Mouse (Mus musculus): ENCODE measurements around the gene Bmpr1b. TPM values are rescaled to one million over a fixed set of nuclear protein-coding genes. Genes with fewer than 3 reads are reported as not detected.

The Bmpr1b gene
- total RNA-seq, 4 experiments from 2014 or later, result 19.7 to 21.1 (median 20.3) TPM

DNA sequence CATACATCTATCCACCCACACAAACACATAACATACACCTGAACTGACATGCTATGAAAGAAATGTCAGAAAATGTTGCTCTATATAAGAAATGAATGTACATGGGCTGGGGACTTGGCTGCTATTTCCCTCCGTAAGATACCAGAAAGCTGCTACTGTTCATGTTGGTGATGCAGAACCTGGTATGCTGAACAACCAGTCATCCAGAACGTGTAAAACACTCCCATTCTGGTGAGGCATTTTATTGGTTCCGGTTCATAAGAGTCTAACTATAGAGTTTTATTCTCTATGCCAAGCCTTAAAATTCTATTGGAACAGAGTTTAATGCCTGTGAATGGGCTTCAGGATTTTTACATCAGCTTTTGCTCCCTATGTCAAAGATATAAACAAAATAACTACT, 55.0 kb downstream of the Bmpr1b start:
- DNase-seq (ENCODE audit: low spot score in 2 of 2), result no peak

- no peak for DNase-seq (ENCODE audit: low spot score in 2 of 2)
These were observed 56.0 kb downstream of the Bmpr1b start for GRCm38 (mm10) chr3:142113208-142113607.

DNA sequence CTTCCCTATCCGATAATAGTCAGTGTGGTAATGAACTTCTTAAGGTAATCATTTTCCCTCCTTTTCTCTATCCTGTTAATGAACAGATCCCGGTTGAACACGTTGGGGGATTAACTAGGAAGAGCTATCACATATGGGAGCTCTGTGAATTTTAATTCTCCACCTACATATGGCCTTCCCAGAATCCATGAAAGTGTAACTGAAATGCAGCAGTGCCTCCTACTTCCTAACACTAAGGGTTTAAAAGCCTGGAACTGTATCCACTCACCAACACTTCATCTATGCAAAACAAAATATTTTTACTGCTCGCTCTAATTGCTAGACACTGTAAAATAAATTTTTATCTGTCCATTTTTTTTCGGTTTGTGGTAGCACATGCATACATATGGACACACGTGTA, 63.0 kb downstream of the Bmpr1b start:
- no peak for DNase-seq (ENCODE audit: low spot score in 2 of 2)

DNA sequence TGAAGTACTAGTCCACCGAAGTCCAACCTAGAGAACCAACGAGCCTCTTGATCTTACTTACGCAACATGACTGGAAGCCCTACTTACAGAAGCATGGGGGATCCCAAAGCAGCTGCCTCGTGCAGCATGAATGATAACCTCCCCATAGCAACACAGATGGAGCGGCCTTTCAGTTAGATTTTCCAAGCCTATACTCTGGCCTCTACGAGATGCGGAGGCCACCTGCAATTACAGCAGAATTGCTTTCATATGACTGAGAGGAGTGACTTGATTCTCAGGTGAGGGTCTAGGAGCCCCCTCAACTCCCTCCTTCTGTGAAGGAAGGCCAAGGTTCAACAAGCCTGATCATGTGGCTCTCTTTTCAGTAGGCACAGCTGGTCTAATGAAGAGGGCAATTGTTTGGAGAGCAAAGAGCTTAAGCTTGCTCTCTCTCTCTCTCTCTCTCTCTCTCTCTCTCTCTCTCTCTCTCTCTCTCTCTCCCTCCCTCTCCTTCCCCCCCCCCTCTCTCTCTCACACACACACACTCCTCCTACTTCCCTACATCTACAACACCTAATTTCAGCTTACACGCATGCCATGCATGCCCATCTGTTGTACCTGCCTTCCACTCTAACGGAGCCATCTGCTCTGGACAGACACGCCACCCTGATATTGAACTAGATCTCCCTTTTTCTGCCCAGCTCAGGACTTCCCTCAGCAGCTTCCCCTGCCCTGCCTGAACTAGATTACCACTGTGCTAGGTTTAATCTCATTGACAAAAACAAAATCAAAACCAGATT, 65.0 kb downstream of the Bmpr1b start:
- DNase-seq (ENCODE audit: low spot score in 2 of 2), result no peak

- DNase-seq (ENCODE audit: low spot score in 2 of 2), result no peak
These were observed 65.6 kb downstream of the Bmpr1b start for GRCm38 (mm10) chr3:142103622-142104021.

GRCm38 (mm10) chr3:142099151-142099550, 70.1 kb downstream of the Bmpr1b start:
- DNase-seq (ENCODE audit: low spot score in 2 of 2), result no peak

DNA sequence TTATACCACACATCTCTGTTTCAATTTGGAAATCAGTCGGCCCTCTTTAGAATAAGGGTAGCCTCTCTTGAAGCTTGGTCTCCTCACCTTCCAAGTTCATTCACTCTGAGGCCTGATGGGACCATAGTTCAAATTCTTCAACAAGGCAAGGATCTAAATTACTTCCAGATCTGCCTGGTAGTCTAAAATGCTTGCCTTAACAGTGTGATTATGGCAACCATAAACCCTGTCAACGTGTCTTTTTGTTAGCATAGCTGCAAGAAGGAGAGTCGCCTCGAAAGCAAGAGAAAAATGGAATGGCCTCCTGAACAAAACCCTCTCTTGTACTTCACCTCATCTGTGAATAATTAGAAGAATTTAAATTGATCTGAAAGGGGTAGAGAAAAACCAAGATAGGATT, 75.2 kb downstream of the Bmpr1b start:
- no peak for DNase-seq (ENCODE audit: low spot score in 2 of 2)

- DNase-seq (ENCODE audit: low spot score in 2 of 2), result no peak
These were observed 79.5 kb downstream of the Bmpr1b start for GRCm38 (mm10) chr3:142089684-142090083.

DNA sequence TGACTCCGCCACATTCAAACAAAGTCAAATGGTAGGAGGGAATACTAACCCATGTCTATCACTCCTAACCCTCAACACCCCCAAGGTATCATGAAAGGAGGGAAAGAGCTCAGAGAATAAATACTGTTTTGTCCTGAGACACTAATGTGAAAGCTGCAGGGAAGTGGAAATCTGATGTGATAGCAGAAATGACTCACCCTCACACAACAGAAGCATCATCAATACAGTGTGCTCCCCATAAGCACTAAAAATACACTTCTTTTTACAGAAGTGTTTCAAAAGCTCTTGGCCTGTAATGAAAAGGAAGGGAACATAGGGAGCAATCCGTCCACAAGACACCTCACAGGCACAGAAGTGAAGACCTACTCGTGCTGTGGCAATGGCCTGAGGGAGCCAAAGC, 83.3 kb downstream of the Bmpr1b start:
- DNase-seq (ENCODE audit: low spot score in 2 of 2), result no peak

GRCm38 (mm10) chr3:142084091-142084490, 85.1 kb downstream of the Bmpr1b start:
- DNase-seq (ENCODE audit: low spot score in 2 of 2), result no peak

- DNase-seq (ENCODE audit: low spot score in 2 of 2), result no peak
These were observed 91.4 kb downstream of the Bmpr1b start for GRCm38 (mm10) chr3:142077723-142078302.

GRCm38 (mm10) chr3:142071601-142072000, 97.6 kb downstream of the Bmpr1b start:
- DNase-seq (ENCODE audit: low spot score in 2 of 2), result no peak

GRCm38 (mm10) chr3:142066792-142067346, 102.4 kb downstream of the Bmpr1b start:
- no peak for DNase-seq (ENCODE audit: low spot score in 2 of 2)

DNA sequence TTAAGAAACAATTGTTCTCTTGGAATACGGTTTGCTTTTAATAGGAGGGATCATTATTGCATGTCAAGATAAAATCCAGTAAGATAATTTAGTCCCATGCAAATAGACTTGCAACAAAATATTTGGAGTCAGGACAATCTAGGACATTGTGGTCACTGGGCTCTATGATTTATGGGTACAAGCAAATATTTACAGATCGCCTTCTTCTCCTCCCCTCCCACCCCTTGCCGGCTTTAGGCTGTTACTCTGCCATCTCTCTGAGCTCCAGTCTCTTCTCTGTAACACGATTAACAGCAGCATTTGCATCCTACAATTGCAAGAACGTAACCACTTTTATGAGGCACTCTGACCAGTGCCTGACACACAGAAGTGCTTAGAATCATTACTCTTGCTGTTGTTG, 104.1 kb downstream of the Bmpr1b start:
- DNase-seq (ENCODE audit: low spot score in 2 of 2), result no peak

GRCm38 (mm10) chr3:142063536-142064226, 105.5 kb downstream of the Bmpr1b start:
- DNase-seq (ENCODE audit: low spot score in 2 of 2), result no peak

DNA sequence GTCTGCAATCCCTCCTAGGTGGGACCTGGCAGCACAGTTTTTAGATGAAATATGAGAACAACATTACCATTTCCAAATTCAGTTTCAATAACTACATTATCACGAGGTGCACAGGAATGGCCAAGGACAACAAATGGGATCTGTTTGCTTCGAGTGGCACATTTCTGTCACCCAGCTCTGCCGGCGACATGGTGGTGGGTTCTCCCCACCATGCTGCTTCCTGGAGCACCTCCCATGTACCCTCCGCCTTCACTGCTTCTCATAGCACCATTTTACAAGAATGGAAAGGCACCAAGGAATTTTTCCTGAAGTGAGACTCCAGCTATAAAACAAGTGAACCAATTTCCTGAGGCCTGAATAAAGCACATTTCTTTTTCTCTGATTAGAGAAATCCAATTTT, 108.0 kb downstream of the Bmpr1b start:
- no peak for DNase-seq (ENCODE audit: low spot score in 2 of 2)

DNA sequence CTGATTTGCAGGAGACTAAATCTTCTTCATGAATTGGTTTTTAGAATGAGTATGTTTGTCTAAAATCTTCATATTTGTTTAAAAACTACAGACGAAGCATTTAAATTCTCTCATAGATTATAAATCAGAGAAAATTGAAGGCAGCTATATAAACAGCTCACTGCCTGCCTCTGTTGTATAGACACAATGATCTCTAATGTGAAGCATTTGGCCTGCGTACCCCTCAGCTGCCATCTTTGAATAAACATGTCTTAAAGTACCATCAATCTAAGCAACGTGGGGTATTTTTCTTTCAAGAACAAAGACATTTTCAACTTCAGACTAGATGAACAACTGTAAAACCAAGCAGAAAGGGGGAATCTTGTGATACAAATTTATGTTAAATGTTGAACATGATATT, 109.3 kb downstream of the Bmpr1b start:
- no peak for DNase-seq (ENCODE audit: low spot score in 2 of 2)

DNA sequence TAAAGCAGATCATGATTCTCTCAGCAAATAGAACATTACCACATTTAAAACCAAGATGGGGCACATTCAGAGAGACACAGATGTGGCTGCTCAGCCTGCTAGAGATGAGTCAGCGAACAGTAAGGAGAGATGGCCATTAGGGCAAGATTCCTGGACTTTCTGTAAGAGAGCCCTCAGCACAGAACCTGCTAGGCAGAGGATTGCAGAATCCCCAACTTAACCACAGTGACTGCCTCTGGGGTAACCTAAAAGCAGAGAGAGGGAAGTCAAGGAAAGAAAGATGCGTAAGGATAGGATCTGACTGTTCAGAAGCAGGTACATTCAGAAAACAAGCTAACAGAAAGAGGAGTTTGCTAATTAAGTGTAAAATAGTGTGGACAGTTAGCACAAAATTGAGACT, 118.5 kb downstream of the Bmpr1b start:
- no peak for DNase-seq (ENCODE audit: low spot score in 2 of 2)

DNA sequence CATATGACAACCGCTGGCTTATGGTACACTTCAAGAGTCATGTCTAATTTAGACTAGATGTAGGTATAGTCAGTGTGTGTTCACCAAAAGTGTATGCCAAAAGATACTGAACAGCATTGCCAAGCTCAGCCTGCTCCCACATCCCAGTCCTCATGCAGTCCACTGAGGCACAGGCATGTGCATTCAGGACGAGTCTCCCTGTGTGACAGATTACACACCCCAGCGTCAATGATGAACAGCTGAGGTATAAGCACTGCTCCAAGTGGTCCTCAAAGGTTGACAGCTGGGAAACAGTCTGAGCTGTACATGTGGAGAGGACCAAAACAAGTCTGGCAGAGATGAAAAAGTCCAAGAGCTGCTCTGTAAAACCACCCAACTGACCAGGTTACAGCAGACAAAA, 119.6 kb downstream of the Bmpr1b start:
- DNase-seq (ENCODE audit: low spot score in 2 of 2), result no peak

GRCm38 (mm10) chr3:142049093-142049492, 120.1 kb downstream of the Bmpr1b start:
- DNase-seq (ENCODE audit: low spot score in 2 of 2), result no peak

DNA sequence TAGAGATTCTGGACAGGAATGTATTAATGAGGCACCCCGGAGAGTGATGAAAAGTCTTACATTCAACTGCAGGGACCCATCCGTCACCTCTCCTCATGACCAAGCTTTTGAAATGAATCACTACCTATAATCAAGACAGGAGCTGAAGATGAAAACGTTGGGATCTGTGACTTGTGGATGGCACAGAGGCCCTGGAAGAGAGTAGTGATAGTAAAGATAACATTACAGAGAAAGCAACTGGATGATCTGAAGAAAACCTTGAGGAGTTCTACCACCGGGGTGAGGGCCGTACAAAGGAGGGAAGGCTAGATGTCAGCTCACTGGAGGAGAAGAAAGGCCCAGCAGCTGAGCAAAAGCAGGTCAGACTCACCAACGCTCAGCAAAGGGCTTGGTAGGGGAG, 120.7 kb downstream of the Bmpr1b start:
- no peak for DNase-seq (ENCODE audit: low spot score in 2 of 2)

DNA sequence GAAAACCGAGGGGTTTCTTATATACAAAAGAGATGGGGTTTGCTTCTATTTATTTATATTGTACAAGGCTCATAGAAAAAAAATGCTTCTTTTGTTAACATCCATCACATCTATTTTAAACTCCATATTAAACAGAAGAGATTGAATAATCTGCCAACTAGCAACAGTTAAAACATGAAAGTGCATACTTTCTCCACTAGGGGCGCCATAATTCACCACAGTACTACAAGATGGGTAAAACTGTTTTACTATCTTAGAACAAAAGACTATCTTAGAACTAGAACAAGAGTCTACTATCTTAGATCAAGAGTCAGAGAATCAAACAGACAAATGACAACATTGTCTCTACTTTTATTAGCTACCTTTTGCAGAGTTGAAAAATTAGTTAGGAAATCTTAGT, 125.8 kb downstream of the Bmpr1b start:
- DNase-seq (ENCODE audit: low spot score in 2 of 2), result no peak
